8 mouse cellular contexts compared by ENCODE assay signal in genomic region chr8:107387861-107388260, GRCm38 (mm10). TPM values are rescaled to one million over a fixed set of nuclear protein-coding genes. Genes with fewer than 3 reads are reported as not detected.
A peak's percentile ranks its signal among the peaks of the same experiment; 100 is the strongest.
DNase-seq lines count a peak whose midpoint lies in the region; ATAC-seq and TF ChIP-seq lines count a peak whose summit lies in the region.

No protein-coding gene starts in this region.

- no peaks in the 10 kb centered on the region for H3K79me2 ChIP-seq in MEL (ENCODE audit: control insufficient read depth, insufficient read depth, low read length, poor library complexity)

- H3K27ac ChIP-seq in MEL (ENCODE audit: control insufficient read depth, low read depth, low read length): no peak overlapping the region
- H3K27ac ChIP-seq in embryonic facial prominence, embryonic 11.5 days (replicated peaks; ENCODE audit: low read depth, low read length): no peak overlapping the region

- DNase-seq in adrenal gland, adult (ENCODE audit: inconsistent age in 2 of 2, low spot score in 1 of 2): peak; percentile 55 to 81
- DNase-seq in adrenal gland, postnatal 4 days (ENCODE audit: low spot score in 2 of 2): no peak
- peak; percentile 66 for DNase-seq in left cerebral cortex, postnatal 4 days
- no peak for DNase-seq in left cerebral cortex, adult 11 months (ENCODE audit: low spot score)
- peak; percentile 58 for DNase-seq in MEL (ENCODE audit: low read depth, low spot score)
- DNase-seq in embryonic facial prominence, embryonic 11.5 days (ENCODE audit: low spot score): peak; percentile 65
- peak; percentile 40 for DNase-seq in lung, postnatal 14 days

- TF ChIP-seq POLR2A in MEL (IDR thresholded peaks at IDR 0.05; ENCODE audit: control insufficient read depth in 1 of 2, insufficient read depth in 1 of 2, low read depth in 1 of 2, low read length in 2 of 2, poor library complexity in 1 of 2): no peak

- no peak for ATAC-seq in embryonic facial prominence, embryonic 11.5 days (replicated peaks; ENCODE audit: insufficient number of reproducible peaks, low FRiP score, low TSS enrichment, low read depth)
- no peak for ATAC-seq in megakaryocyte-erythroid progenitor cell, adult 5-6 weeks (replicated peaks; ENCODE audit: low FRiP score, low TSS enrichment, poor library complexity, severe bottlenecking)

- H3K36me3 ChIP-seq in MEL (ENCODE audit: control insufficient read depth in 1 of 2, insufficient read depth in 2 of 2, low read length in 2 of 2): peaks cover 0 to 7% of the 10 kb centered on the region in 2 experiments; a peak in 2 of 4 replicates
- H3K36me3 ChIP-seq in embryonic facial prominence, embryonic 11.5 days (replicated peaks; ENCODE audit: control insufficient read depth, insufficient read depth, low read depth, low read length): no peaks in the 10 kb centered on the region

- H3K27me3 ChIP-seq in MEL (ENCODE audit: control insufficient read depth in 1 of 2, insufficient read depth in 2 of 2, low read length in 2 of 2): no peaks in the 10 kb centered on the region
- no peaks in the 10 kb centered on the region for H3K27me3 ChIP-seq in embryonic facial prominence, embryonic 11.5 days (ENCODE audit: control insufficient read depth, insufficient read depth, low read length)

- TF ChIP-seq RAD21 in MEL (IDR thresholded peaks at IDR 0.05; ENCODE audit: low read depth, low read length): peak; percentile 34

- TF ChIP-seq EP300 in MEL (IDR thresholded peaks at IDR 0.05; ENCODE audit: low read depth in 1 of 2, low read length in 2 of 2): no peak

- WGBS in embryonic facial prominence, embryonic 11.5 days: 63% methylated on average over 5 of the region's 5 CpGs

- H3K4me1 ChIP-seq in MEL (ENCODE audit: control insufficient read depth in 1 of 2, insufficient read depth in 2 of 2, low read length in 2 of 2): peaks cover 3 to 4% of the 10 kb centered on the region in 2 experiments; a peak in 3 of 4 replicates
- H3K4me1 ChIP-seq in embryonic facial prominence, embryonic 11.5 days (ENCODE audit: control insufficient read depth, insufficient read depth, low read length): no peaks in the 10 kb centered on the region

- intact Hi-C loops in left cerebral cortex, postnatal 4 days (cut with DNase I): no loop called here

- no peak overlapping the region for H3K4me3 ChIP-seq in MEL (ENCODE audit: control insufficient read depth in 1 of 2, insufficient read depth in 1 of 2, low read depth in 2 of 2, low read length in 2 of 2)
- no peak overlapping the region for H3K4me3 ChIP-seq in embryonic facial prominence, embryonic 11.5 days (ENCODE audit: low read depth, low read length)

- peak; percentile 25 to 62 (median 45) for TF ChIP-seq CTCF in MEL (IDR thresholded peaks at IDR 0.05 in 2 of 3, conservative IDR thresholded peaks at IDR 0.05 in 1 of 3; ENCODE audit: control insufficient read depth in 1 of 3, insufficient read depth in 1 of 3, low read depth in 2 of 3, low read length in 3 of 3, poor library complexity in 1 of 3, severe bottlenecking in 1 of 3)

- H3K9me3 ChIP-seq in MEL (replicated peaks; ENCODE audit: insufficient read depth, low read length): no peaks in the 10 kb centered on the region
- H3K9me3 ChIP-seq in embryonic facial prominence, embryonic 11.5 days (replicated peaks; ENCODE audit: control insufficient read depth, low read length): no peaks in the 10 kb centered on the region

- no peak overlapping the region for H3K4me2 ChIP-seq in embryonic facial prominence, embryonic 11.5 days (ENCODE audit: low read depth, low read length)

- H3K9ac ChIP-seq in MEL (ENCODE audit: control insufficient read depth, low read depth, low read length, poor library complexity, severe bottlenecking): no peak overlapping the region
- H3K9ac ChIP-seq in embryonic facial prominence, embryonic 11.5 days (replicated peaks; ENCODE audit: low read length): no peak overlapping the region

TF ChIP-seq in MEL, 35 proteins besides CTCF, POLR2A, EP300 and RAD21:
- TF ChIP-seq MYB (IDR thresholded peaks at IDR 0.05; ENCODE audit: low read depth, low read length): no peak
- TF ChIP-seq ZC3H11A (IDR thresholded peaks at IDR 0.05; ENCODE audit: low read depth, low read length): 0 out of 2 replicates have a peak, but pooled peaks have one; percentile 2
- TF ChIP-seq TCF12 (IDR thresholded peaks at IDR 0.05; ENCODE audit: low read depth, low read length): no peak
- peak; percentile 38 for TF ChIP-seq SMC3 (IDR thresholded peaks at IDR 0.05; ENCODE audit: low read depth, low read length)
- TF ChIP-seq MXI1 (IDR thresholded peaks at IDR 0.05; ENCODE audit: low read depth, low read length): no peak

RNA-seq across cellular contexts. Expression of gene Nqo1, which starts 15.1 kb away (rescaled TPM):
- 10 to 100 TPM in 1 of 2 experiments, 1 to 10 TPM in 1; 9.7 to 10.5 TPM for total RNA-seq in adrenal gland, postnatal 4 days (2021)
- total RNA-seq in left cerebral cortex, postnatal 4 days (2021): 1 to 10 TPM; 2.5 to 2.7 TPM
- 8.0 and 8.8 TPM in 2 replicates for total RNA-seq in MEL (2012; rRNA removed)
- 1 to 10 TPM in 1 of 2 experiments, not detected in 1; 8.8 TPM for polyA plus RNA-seq in MEL (2012; ENCODE audit: insufficient read depth in 1 of 2, insufficient read length in 2 of 2, low read depth in 1 of 2, low replicate concordance in 2 of 2, missing spikeins in 1 of 2)
- polyA plus RNA-seq in embryonic facial prominence, embryonic 11.5 days (2014; fragmentation: Nextera tagmentation; extraction: Ambion mirVana): 13.8 and 15.0 TPM in 2 replicates
- 30.2 TPM in 2 replicates for total RNA-seq in megakaryocyte-erythroid progenitor cell, adult 5-6 weeks (2014; fragmentation: Nextera tagmentation)
- total RNA-seq in megakaryocyte-erythroid progenitor cell, adult 5-6 weeks (2017): 18.4 and 30.4 TPM in 2 replicates

RNA-seq across cellular contexts. Expression of gene Nob1, which starts 37.0 kb away (rescaled TPM):
- total RNA-seq in adrenal gland, postnatal 4 days (2021): 10 to 100 TPM; 37.5 to 42.4 TPM
- total RNA-seq in left cerebral cortex, postnatal 4 days (2021): 10 to 100 TPM; 41.8 to 45.6 TPM
- 110 and 125 TPM in 2 replicates for total RNA-seq in MEL (2012; rRNA removed)
- 100 to 1,000 TPM; 144 to 200 TPM for polyA plus RNA-seq in MEL (2012; ENCODE audit: insufficient read depth in 1 of 2, insufficient read length in 2 of 2, low read depth in 1 of 2, low replicate concordance in 2 of 2, missing spikeins in 1 of 2)
- 81.9 and 82.4 TPM in 2 replicates for polyA plus RNA-seq in embryonic facial prominence, embryonic 11.5 days (2014; fragmentation: Nextera tagmentation; extraction: Ambion mirVana)
- 78.1 and 79.8 TPM in 2 replicates for total RNA-seq in megakaryocyte-erythroid progenitor cell, adult 5-6 weeks (2014; fragmentation: Nextera tagmentation)
- total RNA-seq in megakaryocyte-erythroid progenitor cell, adult 5-6 weeks (2017): 46.1 and 50.2 TPM in 2 replicates

RNA-seq across cellular contexts. Expression of gene Wwp2, which starts 48.3 kb away (rescaled TPM):
- 10 to 100 TPM; 53.9 to 57.8 TPM for total RNA-seq in adrenal gland, postnatal 4 days (2021)
- 10 to 100 TPM; 37.3 to 41.5 TPM for total RNA-seq in left cerebral cortex, postnatal 4 days (2021)
- total RNA-seq in MEL (2012; rRNA removed): 20.5 and 21.8 TPM in 2 replicates
- polyA plus RNA-seq in MEL (2012; ENCODE audit: insufficient read depth in 1 of 2, insufficient read length in 2 of 2, low read depth in 1 of 2, low replicate concordance in 2 of 2, missing spikeins in 1 of 2): 10 to 100 TPM in 1 of 2 experiments, not detected in 1; 31.5 TPM
- polyA plus RNA-seq in embryonic facial prominence, embryonic 11.5 days (2014; fragmentation: Nextera tagmentation; extraction: Ambion mirVana): 66.0 and 74.6 TPM in 2 replicates
- total RNA-seq in megakaryocyte-erythroid progenitor cell, adult 5-6 weeks (2014; fragmentation: Nextera tagmentation): 39.4 and 53.2 TPM in 2 replicates
- total RNA-seq in megakaryocyte-erythroid progenitor cell, adult 5-6 weeks (2017): 33.3 and 57.3 TPM in 2 replicates

Comparison
In these comparisons a context has a peak if more than half of its experiments do, and no peak if none do; other contexts are left out.
1. DNase-seq: peak in adrenal gland, adult (2 of 2), left cerebral cortex, postnatal 4 days (single experiment), MEL (single experiment), embryonic facial prominence, embryonic 11.5 days (single experiment) and lung, postnatal 14 days (single experiment); none in adrenal gland, postnatal 4 days (0 of 2) and left cerebral cortex, adult 11 months (single experiment).